Mouse (Mus musculus) ovary, adult 18-20 months (tissue): ENCODE measurements around the gene 2310033P09Rik.

Source experiments
- DNase-seq: peaks from one replicate; pipeline ENCODE4 v3.0.0; 2022; ENCODE audit warnings: low spot score, mixed read lengths

Gene 2310033P09Rik

DNA sequence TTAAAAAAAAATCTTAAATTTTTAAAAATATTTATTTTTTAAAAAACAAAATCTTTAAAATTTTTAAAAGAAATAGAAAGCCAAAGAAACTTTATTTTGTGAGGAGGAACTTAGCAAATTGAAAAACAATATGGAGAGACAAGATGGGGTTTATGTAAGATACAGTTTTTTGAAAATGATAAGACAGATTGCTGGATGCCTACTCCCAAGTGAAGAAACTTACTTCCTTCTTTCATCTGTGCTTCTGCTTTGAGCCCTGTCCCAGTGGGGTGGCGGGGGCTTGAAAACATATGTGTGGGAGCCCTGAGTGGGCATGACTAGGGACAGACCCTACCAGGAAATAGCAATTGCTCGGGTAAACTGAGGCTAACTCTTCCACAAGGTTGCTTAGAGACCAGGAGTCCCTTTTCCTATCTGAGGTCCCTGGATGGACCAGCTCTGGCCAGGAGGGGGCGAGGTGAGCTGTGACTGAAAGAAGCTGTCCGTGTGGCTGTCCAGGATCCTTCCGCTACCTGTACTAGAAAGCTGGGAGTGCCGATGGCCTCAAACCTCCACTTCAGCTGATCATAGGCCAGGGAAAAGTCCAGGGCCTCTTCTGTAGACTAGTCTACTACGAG lies 22.1 kb downstream of the 2310033P09Rik start:
- no peak for DNase-seq

- DNase-seq, result no peak
These were observed 24.7 kb downstream of the 2310033P09Rik start for GRCm38 (mm10) chr11:59232797-59233196.

- DNase-seq, result peak; percentile 61
These were observed 30.7 kb downstream of the 2310033P09Rik start for GRCm38 (mm10) chr11:59238525-59239427.

DNA sequence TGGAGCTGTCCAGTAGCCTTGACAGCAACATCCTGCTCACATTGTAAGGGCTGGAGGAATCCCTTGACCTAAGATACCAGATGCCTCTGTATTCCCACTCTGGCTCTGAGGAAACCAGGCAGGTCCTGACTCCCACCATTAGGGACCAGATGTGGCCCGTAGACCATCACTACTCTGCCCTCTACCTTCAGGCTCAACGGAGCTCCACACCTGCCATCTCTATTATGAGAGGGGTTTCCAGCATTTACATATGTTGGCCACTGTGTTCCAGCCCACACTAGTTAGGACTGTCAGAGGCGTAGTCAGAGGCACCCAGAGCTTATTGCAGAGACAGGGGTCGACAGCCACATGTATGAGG lies 31.3 kb downstream of the 2310033P09Rik start:
- DNase-seq, result no peak

DNA sequence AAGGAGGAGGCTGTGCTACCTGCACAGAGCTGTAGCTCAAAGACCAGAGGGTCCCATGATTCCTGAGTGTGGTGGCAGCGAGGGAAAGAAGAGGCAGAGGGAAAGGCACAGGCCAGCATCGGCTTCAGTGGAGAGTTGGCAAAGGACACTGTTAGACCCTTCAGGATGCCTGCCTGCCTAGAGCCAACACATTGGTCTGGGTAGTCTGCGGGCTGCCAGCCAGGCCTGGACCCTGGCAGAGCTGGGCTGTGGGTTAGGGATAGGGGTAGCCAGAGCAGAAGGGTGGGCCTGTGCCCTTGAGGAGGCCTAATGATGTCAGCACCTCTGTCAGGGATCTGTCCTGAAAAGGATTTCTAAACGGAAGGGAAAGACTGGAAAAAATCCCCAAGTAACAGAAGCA lies 31.7 kb downstream of the 2310033P09Rik start:
- DNase-seq, result no peak

DNA sequence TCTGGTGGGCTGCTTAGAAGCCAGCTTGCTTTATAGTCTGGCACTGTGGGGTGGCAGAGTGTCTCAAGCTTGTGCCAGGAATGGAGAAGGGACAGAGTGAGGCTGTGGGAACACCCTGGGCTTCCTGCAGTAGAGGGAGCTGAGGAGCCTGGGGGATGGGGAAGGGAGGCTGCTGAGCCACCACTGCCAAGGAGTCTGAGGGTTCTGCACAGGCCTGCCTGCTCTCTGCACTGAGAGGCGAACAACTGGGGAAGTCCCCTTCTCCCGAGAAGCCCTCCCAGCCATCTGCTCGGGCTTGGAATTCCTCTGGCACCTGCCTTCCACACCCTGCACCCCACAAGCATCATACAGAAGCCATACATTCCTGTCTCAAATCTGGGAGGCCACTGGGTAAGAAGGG lies 33.7 kb downstream of the 2310033P09Rik start:
- no peak for DNase-seq

- no peak for DNase-seq
These were observed 35.7 kb downstream of the 2310033P09Rik start for GRCm38 (mm10) chr11:59243856-59244255.

GRCm38 (mm10) chr11:59248101-59248500 lies 40.0 kb downstream of the 2310033P09Rik start:
- no peak for DNase-seq

DNA sequence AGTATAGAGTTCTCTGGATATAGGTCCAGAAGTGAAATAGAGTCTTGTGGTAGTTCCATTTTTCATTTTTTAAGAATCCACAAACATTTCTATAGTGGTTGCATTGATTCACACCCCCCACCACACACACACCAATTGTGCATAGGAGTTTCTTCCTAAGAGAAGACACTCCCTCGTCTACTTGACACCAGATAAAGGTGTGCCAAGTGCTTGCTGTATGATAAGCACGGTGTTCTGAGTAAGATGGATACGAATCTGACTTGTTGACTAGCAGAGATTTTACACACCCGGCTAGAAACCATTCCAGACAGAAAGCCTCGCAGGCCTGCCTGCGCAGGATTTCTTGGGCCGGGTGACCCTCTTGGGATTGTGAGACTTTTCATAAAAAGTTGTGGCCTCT lies 51.5 kb downstream of the 2310033P09Rik start:
- DNase-seq, result no peak
